Mouse (Mus musculus) MEL (cell line): ENCODE measurements around the gene Pfpl. TPM values are rescaled to one million over a fixed set of nuclear protein-coding genes. Genes with fewer than 3 reads are reported as not detected.

Experiments used
- DNase-seq: peaks from one replicate; pipeline ENCODE4 v3.0.0; 2011; ENCODE audit warnings: low read depth, low spot score
- H3K27ac ChIP-seq: 2 replicates; pipeline ENCODE4 v1.5.1; 2012; ENCODE audit warnings: low read depth, mild to moderate bottlenecking, control low read depth, low read length, moderate library complexity; ENCODE audit not compliant: control insufficient read depth
- H3K27me3 ChIP-seq, 2 experiments: fragments of 150-350 bp in 1 of 2; sonication (generic) in 1 of 2; 2 replicates each; pipeline ENCODE4 v1.6.1; 2012; ENCODE audit warnings: low read length in 2 of 2, mild to moderate bottlenecking in 2 of 2, improper control_type of control experiment in 1 of 2, moderate library complexity in 1 of 2; ENCODE audit not compliant: insufficient read depth in 2 of 2, control insufficient read depth in 1 of 2
- H3K36me3 ChIP-seq, 2 experiments: 2 replicates each; pipeline ENCODE4 v1.6.1; 2012 to 2014; ENCODE audit warnings: low read length in 2 of 2, improper control_type of control experiment in 1 of 2, inconsistent platforms in 1 of 2, mild to moderate bottlenecking in 1 of 2; ENCODE audit not compliant: insufficient read depth in 2 of 2, control insufficient read depth in 1 of 2
- H3K4me1 ChIP-seq, 2 experiments: fragments of 150-350 bp in 1 of 2; sonication (generic) in 1 of 2; 2 replicates each; pipeline ENCODE4 v1.6.1; 2012; ENCODE audit warnings: low read length in 2 of 2, improper control_type of control experiment in 1 of 2, mild to moderate bottlenecking in 1 of 2; ENCODE audit not compliant: insufficient read depth in 2 of 2, control insufficient read depth in 1 of 2
- H3K4me3 ChIP-seq, 2 experiments: fragments of 150-350 bp in 1 of 2; sonication (generic) in 1 of 2; 2 replicates each; pipeline ENCODE4 v1.5.1; 2012; ENCODE audit warnings: low read depth in 2 of 2, low read length in 2 of 2, mild to moderate bottlenecking in 2 of 2, moderate library complexity in 2 of 2, control low read depth in 1 of 2, improper control_type of control experiment in 1 of 2; ENCODE audit not compliant: control insufficient read depth in 1 of 2, insufficient read depth in 1 of 2
- H3K79me2 ChIP-seq: 2 replicates; pipeline ENCODE4 v1.6.1; 2012; ENCODE audit warnings: mild to moderate bottlenecking, low read length, moderate library complexity; ENCODE audit not compliant: control insufficient read depth, poor library complexity, insufficient read depth
- H3K9ac ChIP-seq: 2 replicates; pipeline ENCODE4 v1.6.1; 2012; ENCODE audit warnings: low read depth, mild to moderate bottlenecking, control low read depth, low read length, moderate library complexity; ENCODE audit not compliant: control insufficient read depth, poor library complexity, severe bottlenecking
- H3K9me3 ChIP-seq: fragments of 150-350 bp; sonication (generic); replicated peaks from 2 replicates; pipeline ENCODE4 v1.6.1; 2012; ENCODE audit warnings: mild to moderate bottlenecking, low read length, improper control_type of control experiment, moderate library complexity; ENCODE audit not compliant: insufficient read depth
- BHLHE40 ChIP-seq: IDR thresholded peaks from 2 replicates; pipeline ENCODE4 v1.6.1; 2012; ENCODE audit warnings: low read depth, mild to moderate bottlenecking, inconsistent platforms, low read length, improper control_type of control experiment, borderline replicate concordance
- CHD1 ChIP-seq: IDR thresholded peaks from 2 replicates; pipeline ENCODE4 v1.6.1; 2012; ENCODE audit warnings: low read depth, mild to moderate bottlenecking, inconsistent platforms, low read length, improper control_type of control experiment
- CHD2 ChIP-seq: IDR thresholded peaks from 2 replicates; pipeline ENCODE4 v1.6.1; 2011; ENCODE audit warnings: low read length, improper control_type of control experiment
- ELF1 ChIP-seq: IDR thresholded peaks from 2 replicates; pipeline ENCODE4 v1.6.1; 2014; ENCODE audit warnings: low read depth, mild to moderate bottlenecking, inconsistent platforms, low read length, improper control_type of control experiment, moderate library complexity
- GATA1 ChIP-seq: IDR thresholded peaks from 2 replicates; pipeline ENCODE4 v1.6.1; 2011; ENCODE audit warnings: low read depth, low read length, improper control_type of control experiment
- HCFC1 ChIP-seq: IDR thresholded peaks from 2 replicates; pipeline ENCODE4 v1.6.1; 2012; ENCODE audit warnings: low read depth, mild to moderate bottlenecking, inconsistent platforms, low read length, improper control_type of control experiment, moderate library complexity
- JUND ChIP-seq: IDR thresholded peaks from 2 replicates; pipeline ENCODE4 v1.6.1; 2011; ENCODE audit warnings: low read depth, mild to moderate bottlenecking, improper control_type of control experiment, low read length
- MAX ChIP-seq: IDR thresholded peaks from 2 replicates; pipeline ENCODE4 v1.6.1; 2011; ENCODE audit warnings: low read length, improper control_type of control experiment
- MEF2A ChIP-seq: IDR thresholded peaks from 2 replicates; pipeline ENCODE4 v1.6.1; 2014; ENCODE audit warnings: low read depth, mild to moderate bottlenecking, inconsistent platforms, low read length, improper control_type of control experiment; ENCODE audit not compliant: poor library complexity, insufficient replicate concordance, severe bottlenecking; ENCODE audit errors: extremely low read depth
- MXI1 ChIP-seq: IDR thresholded peaks from 2 replicates; pipeline ENCODE4 v1.6.1; 2011; ENCODE audit warnings: mild to moderate bottlenecking, low read depth, low read length, improper control_type of control experiment
- MYB ChIP-seq: IDR thresholded peaks from 2 replicates; pipeline ENCODE4 v1.6.1; 2011; ENCODE audit warnings: mild to moderate bottlenecking, low read depth, low read length, improper control_type of control experiment
- NRF1 ChIP-seq: IDR thresholded peaks from 2 replicates; pipeline ENCODE4 v1.6.1; 2014; ENCODE audit warnings: low read depth, mild to moderate bottlenecking, inconsistent platforms, low read length, improper control_type of control experiment, moderate library complexity; ENCODE audit not compliant: poor library complexity, insufficient read depth, severe bottlenecking
- POLR2A ChIP-seq, 2 experiments: IDR thresholded peaks; 2 replicates each; pipeline ENCODE4 v1.6.1; 2011 to 2012; ENCODE audit warnings: low read length in 2 of 2, mild to moderate bottlenecking in 2 of 2, control low read depth in 1 of 2, improper control_type of control experiment in 1 of 2, low read depth in 1 of 2, moderate library complexity in 1 of 2; ENCODE audit not compliant: control insufficient read depth in 1 of 2, insufficient read depth in 1 of 2, poor library complexity in 1 of 2
- RAD21 ChIP-seq: IDR thresholded peaks from 2 replicates; pipeline ENCODE4 v1.6.1; 2011; ENCODE audit warnings: mild to moderate bottlenecking, low read depth, low read length, improper control_type of control experiment
- RCOR1 ChIP-seq: IDR thresholded peaks from 2 replicates; pipeline ENCODE4 v1.6.1; 2012; ENCODE audit warnings: low read depth, mild to moderate bottlenecking, inconsistent platforms, low read length, improper control_type of control experiment
- SMC3 ChIP-seq: IDR thresholded peaks from 2 replicates; pipeline ENCODE4 v1.6.1; 2011; ENCODE audit warnings: low read depth, low read length, improper control_type of control experiment
- TCF12 ChIP-seq: IDR thresholded peaks from 2 replicates; pipeline ENCODE4 v1.6.1; 2014; ENCODE audit warnings: low read depth, mild to moderate bottlenecking, inconsistent platforms, low read length, improper control_type of control experiment, moderate library complexity
- USF2 ChIP-seq, 2 experiments: IDR thresholded peaks; 2 replicates each; pipeline ENCODE4 v1.6.1; 2011 to 2012; ENCODE audit warnings: improper control_type of control experiment in 2 of 2, low read length in 2 of 2, borderline replicate concordance in 1 of 2, inconsistent platforms in 1 of 2, low read depth in 1 of 2, mild to moderate bottlenecking in 1 of 2; ENCODE audit not compliant: insufficient read depth in 1 of 2
- ZMIZ1 ChIP-seq: IDR thresholded peaks from 2 replicates; pipeline ENCODE4 v1.6.1; 2012; ENCODE audit warnings: low read depth, mild to moderate bottlenecking, inconsistent platforms, low read length, improper control_type of control experiment, moderate library complexity
- polyA plus RNA-seq, 2 experiments: library from polyadenylated mRNA; stranded (reverse) in 1 of 2; unstranded in 1 of 2; fragments of >175 nt in 1 of 2; fragments of >200 nt in 1 of 2; gene quantifications; 2 replicates each; pipeline versions ENCODE4 v1.2.1 to v1.2.4; 2012; ENCODE audit warnings: low replicate concordance in 2 of 2, low read depth in 1 of 2; ENCODE audit not compliant: insufficient read length in 2 of 2, insufficient read depth in 1 of 2, missing spikeins in 1 of 2
- total RNA-seq: library from RNA; depleted of rRNA; stranded (reverse); fragments of 300-350 nt; gene quantifications from 2 replicates; pipeline ENCODE4 v1.2.3, GENCODE M21; 2012

Gene Pfpl
- total and polyA plus RNA-seq, 3 experiments: not detected

DNA sequence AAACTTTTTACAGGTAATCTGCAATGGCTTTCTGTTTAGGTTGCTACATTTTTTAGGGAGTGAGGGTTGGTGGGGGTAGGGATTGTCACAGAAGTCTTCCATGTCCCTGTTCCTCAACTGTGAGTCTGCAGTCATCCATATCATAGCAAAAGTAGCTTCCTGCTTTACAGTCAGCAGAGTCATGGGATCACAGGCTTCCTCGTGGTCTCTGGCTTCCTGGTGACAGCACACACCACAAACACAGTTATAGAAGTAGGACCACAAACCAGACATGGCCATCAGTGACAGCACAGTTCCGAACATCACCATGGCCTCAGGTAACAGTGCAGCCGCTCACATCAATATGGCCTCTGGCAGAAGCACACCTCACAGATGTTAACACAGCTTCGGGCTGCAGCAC is 14.9 kb downstream of the Pfpl start:
- H3K27me3 ChIP-seq: peaks cover 2 to 4% of the 10 kb centered on the region in 2 experiments; a peak in 2 of 4 replicates
- H3K79me2 ChIP-seq: no peaks in the 10 kb centered on the region
- DNase-seq: no peak
- H3K9me3 ChIP-seq: no peaks in the 10 kb centered on the region
- H3K4me1 ChIP-seq: no peaks in the 10 kb centered on the region
- H3K4me3 ChIP-seq: no peak overlapping the region
- H3K36me3 ChIP-seq: no peaks in the 10 kb centered on the region
- H3K27ac ChIP-seq: no peak overlapping the region
- no peak overlapping the region for H3K9ac ChIP-seq
- no peak for TF ChIP-seq BHLHE40
- TF ChIP-seq, all 39 proteins: peak for 0

DNA sequence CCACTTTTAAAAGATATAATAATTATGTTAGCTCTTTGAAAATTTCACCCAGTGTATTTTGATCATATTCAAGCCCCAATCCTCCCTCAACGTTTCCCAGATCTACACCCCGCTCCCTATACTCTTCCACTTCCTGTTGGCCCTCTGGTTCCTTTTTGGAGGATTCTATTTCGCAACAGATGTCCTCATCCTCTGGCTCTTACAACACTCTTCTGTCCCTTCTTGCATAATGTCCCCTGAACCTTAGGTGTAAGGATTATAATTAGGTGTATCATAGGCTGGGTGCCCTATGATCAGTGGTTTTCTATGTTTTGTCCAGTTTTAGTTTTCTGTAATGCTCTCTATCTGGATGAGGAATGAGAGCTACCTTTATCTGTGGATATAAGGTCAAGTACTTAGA is 17.3 kb downstream of the Pfpl start:
- Histone ChIP-seq H3K27ac (no peak overlapping the region), H3K4me3 (no peak overlapping the region), H3K9me3 (no peaks in the 10 kb centered on the region), H3K4me1 (no peaks in the 10 kb centered on the region)
- no peak for TF ChIP-seq POLR2A (IDR thresholded peaks at IDR 0.05; ENCODE audit: control insufficient read depth in 1 of 2, insufficient read depth in 1 of 2, low read depth in 1 of 2, low read length in 2 of 2, poor library complexity in 1 of 2)
- TF ChIP-seq GATA1: no peak
- TF ChIP-seq NRF1: no peak
- TF ChIP-seq SMC3: no peak
- no peak for TF ChIP-seq MEF2A
- no peak for TF ChIP-seq HCFC1
- TF ChIP-seq MXI1: no peak
- TF ChIP-seq, all 39 proteins: peak for 0
- Histone ChIP-seq H3K27me3 (peaks cover 2 to 4% of the 10 kb centered on the region in 2 experiments; a peak in 2 of 4 replicates), H3K9ac (no peak overlapping the region), H3K79me2 (no peaks in the 10 kb centered on the region), H3K36me3 (no peaks in the 10 kb centered on the region)
- DNase-seq: no peak

GRCm38 (mm10) chr19:12457401-12458066 is 29.8 kb downstream of the Pfpl start:
- Histone ChIP-seq H3K4me1 (no peaks in the 10 kb centered on the region), H3K36me3 (no peaks in the 10 kb centered on the region), H3K9me3 (no peaks in the 10 kb centered on the region), H3K9ac (no peak overlapping the region), H3K27ac (no peak overlapping the region), H3K27me3 (no peaks in the 10 kb centered on the region; a peak in 1 of 4 replicates), H3K4me3 (no peak overlapping the region), H3K79me2 (no peaks in the 10 kb centered on the region)
- TF ChIP-seq MEF2A (no peak), ZMIZ1 (no peak), TCF12 (no peak), USF2 (IDR thresholded peaks at IDR 0.05; ENCODE audit: borderline replicate concordance in 1 of 2, insufficient read depth in 1 of 2, low read depth in 1 of 2, low read length in 2 of 2) (no peak), NRF1 (no peak), ELF1 (no peak), HCFC1 (no peak), CHD2 (no peak), MAX (no peak), CHD1 (no peak), MYB (no peak), JUND (no peak), SMC3 (no peak), RCOR1 (no peak), RAD21 (no peak)
- DNase-seq: no peak
